Mouse (Mus musculus) spleen, embryonic (tissue): ENCODE results near the gene Parp1.

Experiments used
- CTCF ChIA-PET: fragments of 350-600 bp; sonication (Branson Sonifier 250); formaldehyde crosslinking; loops from one replicate; lab custom pipeline; 2022; lab: Charles Lee

Gene Parp1

DNA sequence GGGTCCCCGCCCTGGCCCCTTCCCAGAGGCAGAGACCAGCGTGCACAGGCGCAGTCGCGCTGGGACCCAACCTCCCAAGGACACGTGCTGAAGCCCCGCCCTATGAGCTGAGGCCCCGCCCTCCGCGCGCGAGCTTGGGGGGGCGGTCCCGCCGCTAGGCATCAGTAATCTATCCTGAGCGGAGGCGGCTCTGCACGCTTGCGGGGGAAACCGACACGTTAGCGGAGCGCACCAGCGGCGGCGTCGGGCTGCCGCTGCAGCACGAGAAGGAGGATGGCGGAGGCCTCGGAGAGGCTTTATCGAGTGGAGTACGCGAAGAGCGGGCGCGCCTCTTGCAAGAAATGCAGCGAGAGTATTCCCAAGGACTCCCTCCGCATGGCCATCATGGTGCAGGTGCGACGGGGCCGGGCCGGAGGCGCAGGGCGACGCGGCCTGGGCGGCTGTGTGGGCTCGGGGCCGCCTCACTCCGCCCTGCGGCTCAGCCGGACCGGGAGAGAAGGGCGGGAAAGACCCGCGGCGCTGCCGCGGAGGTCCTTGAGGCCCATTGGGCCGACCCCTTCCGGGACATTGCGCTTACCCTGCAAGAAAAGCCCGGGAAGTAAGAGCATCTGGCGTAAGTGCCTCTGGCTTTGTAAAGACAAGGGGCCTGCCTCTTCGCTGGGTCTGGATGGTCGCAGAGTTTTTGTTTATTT, at the start of gene Parp1:
Gene Parp1 (plus strand): TSS at position 164 of the 692 bp plus-strand sequence.
- CTCF ChIA-PET, result no interaction called here

DNA sequence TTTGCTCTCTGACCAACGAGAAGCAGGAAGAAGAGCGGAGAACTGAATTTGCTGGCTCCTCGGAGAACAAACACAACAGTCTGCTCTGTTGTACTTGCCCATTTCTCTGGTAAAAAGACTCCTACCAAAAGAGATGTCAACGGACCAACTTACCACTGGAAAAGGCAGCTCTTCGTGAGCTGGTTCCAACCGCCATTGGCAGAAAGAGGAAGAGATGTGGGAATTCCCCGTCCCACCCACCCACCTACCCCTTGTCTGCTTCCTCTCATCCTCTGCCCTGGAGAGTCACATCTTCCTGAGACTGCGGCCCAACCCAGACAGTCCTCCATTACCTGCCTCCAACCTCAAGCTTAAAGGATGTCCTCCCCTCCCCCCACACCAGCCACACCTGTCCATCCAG, 49.2 kb upstream of the Parp1 start:
- CTCF ChIA-PET, result no interaction called here

DNA sequence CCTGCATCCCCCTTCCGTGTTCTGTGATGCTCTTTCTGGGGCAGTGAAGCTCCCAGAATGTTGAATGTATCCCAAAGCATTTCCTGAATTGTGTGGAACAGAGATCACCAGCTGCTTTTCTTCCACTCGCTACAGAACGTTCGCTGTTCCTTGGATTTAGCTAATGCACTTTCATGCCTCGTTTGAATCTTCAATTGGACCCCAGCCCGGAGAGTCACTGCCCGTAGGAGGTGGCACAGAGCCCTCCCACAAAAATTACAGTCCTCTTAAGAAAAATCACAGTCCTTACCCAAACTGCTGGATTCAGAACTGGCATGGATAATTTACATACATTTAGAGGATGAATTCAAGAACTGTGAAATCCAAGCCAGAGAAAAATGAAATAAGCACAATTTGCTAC, 48.5 kb upstream of the Parp1 start:
- CTCF ChIA-PET, result interaction anchor here (0.6 kb wide), 1 partner anchor 271 kb away, joined by 3 read pairs; no protein-coding TSS in a partner anchor

DNA sequence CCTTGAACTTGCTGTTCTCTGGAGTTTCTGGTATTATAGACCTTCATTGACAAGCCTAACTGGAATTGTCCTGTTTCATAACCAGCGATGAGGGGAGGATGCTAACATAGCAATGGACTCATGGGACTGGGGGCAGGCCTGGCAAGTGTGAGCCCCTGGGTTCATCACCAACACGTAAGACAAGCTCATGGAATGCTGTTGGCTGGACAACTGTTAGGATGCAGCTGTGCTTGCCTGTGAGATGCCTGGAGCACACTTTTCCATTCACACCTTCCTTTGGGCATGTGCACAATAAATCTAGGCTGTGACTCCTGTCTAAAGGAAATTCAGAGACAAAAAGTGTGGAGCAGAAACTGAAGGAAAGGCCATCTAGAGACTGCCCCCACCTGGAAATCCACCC, 45.4 kb upstream of the Parp1 start:
- CTCF ChIA-PET, result interaction anchor here (0.5 kb wide), 1 partner anchor 35 kb away, joined by 6 read pairs; no protein-coding TSS in a partner anchor

DNA sequence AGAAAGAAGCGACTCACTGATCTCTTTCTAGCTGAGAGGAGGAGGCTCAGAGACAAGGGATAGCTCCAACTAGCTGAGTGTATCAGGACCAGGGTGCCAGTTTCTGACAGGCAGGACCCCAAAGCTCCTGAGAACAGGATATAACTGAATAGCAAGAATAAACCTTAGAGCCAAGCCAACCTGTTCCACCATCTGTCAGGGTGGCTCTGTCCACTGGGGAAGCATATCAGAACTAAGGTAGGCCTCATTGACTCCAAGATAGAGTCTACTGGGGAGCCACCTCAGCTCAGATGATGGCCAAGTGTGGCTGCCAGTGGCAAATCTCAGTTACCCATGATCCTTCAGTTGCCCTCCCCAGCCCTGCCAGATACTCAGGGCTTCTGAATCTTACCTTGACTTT, 43.4 kb upstream of the Parp1 start:
- CTCF ChIA-PET, result no interaction called here

DNA sequence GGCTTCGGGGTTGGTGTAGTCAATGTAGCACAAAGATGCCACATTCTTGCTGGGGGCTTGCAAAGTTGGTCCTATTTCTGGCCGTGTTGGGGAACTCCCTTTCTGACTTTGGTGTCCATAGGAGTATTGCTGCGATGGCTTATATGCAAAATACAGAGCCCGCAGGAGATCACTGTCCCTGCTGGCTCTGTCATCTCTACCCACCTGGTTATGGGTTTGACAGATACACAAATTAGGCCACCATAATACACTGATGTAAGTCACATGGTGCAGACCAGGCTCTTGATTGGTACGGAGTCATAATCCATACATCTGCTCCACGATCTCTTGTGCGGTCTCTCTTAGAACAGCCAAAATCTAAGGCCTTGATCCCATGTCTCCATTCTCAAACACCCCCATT, 38.9 kb upstream of the Parp1 start:
- CTCF ChIA-PET, result no interaction called here

DNA sequence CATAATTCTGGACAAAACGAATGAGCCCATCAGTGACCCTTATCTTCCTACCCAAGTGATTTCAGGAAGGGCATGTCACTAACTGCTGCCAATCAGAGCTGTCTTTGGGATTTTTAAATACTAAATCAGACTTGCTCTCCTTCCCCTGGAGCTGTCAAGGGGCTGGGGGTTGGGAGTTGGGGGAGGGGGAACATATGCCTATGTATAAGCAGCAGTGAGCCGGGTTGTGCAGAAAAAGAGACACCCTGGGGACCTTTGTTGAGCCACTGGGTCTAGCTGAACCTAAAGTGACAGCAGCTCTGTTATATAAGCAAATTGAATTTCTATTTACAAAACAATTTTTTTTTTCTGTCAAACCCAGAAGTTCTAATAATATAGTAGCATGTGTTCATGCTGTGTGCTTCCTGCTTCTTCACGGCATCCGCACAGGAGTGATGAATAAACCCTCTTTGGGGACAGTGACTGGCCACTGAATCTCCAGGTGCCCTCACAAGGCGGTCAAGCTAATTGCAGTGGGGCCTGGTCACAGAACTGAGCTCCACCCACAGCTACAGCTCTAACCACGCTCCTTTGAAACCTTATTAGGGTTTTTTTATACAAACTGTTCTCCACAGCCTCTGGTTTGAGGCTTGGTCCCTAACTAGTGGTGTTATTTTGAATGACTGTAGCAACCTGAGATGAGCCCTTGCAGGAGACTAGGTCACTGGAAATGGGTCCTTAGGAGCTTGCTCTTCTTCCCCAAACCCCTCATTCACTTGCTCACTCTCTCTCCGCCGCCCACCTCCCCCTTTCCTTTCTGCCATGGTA, 38.1 kb upstream of the Parp1 start:
- CTCF ChIA-PET, result no interaction called here

DNA sequence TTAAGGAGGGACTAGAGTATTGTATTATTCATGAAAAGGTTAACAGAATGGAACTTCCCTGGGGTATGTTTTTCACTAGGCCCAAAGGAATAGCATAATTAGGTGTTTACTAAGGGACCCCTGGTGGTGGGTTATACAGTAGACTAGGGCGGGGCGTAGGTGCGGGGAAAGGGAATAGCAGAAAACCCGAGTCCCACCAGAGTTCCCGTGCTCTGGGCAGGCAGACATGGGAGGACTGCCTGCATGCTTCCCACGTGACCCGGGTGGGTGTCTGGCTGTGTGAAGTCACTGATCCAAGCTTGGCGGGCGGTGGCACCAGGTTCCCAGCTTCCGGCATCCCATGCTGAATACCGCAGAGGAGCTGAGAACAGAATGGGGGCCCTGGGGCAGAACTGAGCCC, 36.1 kb upstream of the Parp1 start:
- CTCF ChIA-PET, result no interaction called here

DNA sequence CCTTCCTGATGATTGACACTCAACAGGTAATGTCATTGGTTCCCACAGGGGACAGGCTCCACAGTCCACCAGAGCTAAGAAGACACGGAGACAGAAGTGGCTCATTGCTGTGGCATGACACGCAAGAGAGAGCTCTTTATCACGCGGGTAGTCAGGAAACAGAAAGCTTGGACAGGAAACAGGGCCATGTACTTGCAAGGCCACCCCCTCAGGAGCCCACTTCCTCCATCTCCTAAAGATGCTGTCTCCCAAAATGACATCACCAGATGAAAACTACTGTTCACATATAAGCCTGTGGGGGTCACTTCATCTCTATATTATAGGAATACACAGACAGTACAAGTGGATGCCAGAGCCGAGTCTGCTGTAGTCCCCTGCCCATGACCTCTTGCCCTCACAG, 32.0 kb upstream of the Parp1 start:
- CTCF ChIA-PET, result interaction anchor here (1.0 kb wide), 1 partner anchor 26 kb away, joined by 5 read pairs; no protein-coding TSS in a partner anchor

DNA sequence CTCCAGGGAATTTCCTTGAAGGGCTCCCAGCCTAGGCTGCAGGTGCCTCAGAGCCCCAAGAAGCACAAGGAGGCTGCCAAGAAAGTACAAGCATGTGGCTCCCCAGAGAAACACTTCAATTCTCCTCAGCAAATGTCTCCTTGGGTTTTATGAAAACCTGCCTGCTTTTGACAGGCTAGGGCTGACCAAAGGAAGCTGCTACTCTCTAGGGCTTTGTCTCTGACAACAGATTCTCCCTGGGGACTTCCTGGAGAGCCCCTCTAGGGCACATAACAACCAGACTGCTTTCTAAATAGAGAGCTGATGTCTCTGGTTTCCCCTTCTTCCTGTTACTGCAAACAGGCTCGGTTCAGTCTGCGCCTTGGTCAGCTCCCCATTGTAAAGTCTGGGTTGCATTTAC, 27.5 kb upstream of the Parp1 start:
- CTCF ChIA-PET, result no interaction called here

DNA sequence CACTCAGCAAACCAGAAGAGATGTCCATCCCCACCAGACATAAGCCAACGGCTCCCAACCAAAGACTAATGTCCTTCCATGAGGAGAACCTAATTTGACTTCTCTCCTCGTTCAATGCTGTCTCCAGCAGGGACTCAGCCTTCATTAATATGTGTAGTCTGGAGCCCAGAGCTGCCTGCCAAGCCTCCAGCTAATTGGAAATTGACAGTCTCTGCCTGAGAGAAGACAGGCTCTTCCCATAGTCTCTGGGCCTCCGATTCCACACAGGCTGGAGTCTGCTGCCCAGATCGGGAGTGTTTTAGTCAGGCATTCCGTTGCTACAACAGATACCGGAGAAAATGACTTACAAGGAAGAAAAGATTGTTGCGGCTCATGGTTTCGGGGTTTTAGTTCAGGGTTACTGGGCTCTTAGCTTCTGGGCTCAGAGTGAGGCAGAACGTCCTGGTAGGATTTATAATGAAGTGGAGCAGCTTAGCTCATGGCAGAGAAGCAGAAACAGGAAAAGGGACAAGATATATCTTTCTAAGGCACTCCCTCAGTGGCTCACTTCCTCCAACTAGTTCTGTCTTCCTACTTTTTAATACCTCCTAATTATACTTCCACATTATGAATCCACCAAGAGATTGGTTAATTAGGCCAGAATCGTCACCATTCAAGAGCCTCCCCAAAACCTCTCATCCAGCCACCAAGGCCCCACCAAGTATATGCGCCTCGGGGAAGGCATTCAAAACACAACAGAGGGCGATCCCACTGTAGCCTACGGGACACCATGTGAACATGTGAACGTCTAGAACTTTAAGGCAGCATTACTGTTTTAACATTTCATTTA, 26.6 kb upstream of the Parp1 start:
- CTCF ChIA-PET, result interaction anchor here (0.6 kb wide), 2 partner anchors 41 to 150 kb away, joined by 4 to 5 read pairs; no protein-coding TSS in a partner anchor

DNA sequence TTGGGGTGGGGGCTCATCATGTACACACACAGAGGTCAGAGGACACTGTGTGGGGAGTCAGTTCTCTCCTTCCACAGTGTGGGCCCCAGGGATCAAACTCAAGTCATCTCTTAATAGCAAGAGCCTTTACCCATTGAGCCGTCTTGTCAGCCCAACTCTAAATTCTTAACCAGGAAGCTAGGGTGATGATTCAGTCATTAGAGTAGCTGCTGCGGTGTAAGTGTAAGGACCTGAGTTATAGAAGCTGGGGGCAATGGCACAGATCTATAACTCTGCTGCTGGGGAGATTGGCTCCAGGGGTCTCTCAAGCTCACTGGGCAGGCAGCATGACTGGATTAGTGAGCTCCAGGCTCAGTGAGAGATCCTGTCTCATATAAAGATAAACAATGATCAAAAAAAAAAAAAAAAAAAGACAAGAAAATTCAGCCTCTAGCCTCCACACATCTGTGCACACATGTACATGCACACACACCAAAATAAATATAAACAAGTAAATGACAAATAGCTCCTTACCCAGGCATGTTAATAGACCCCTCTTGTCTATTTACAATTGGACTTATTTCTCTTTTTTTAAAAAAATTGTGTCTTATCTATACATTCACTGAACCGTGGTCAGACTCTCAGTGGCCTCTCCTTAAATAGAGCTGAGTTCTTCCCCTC, 25.9 kb upstream of the Parp1 start:
- CTCF ChIA-PET, result interaction anchor here (0.6 kb wide), 3 partner anchors 42 to 151 kb away, joined by 4 to 5 read pairs (median 4); no protein-coding TSS in a partner anchor

DNA sequence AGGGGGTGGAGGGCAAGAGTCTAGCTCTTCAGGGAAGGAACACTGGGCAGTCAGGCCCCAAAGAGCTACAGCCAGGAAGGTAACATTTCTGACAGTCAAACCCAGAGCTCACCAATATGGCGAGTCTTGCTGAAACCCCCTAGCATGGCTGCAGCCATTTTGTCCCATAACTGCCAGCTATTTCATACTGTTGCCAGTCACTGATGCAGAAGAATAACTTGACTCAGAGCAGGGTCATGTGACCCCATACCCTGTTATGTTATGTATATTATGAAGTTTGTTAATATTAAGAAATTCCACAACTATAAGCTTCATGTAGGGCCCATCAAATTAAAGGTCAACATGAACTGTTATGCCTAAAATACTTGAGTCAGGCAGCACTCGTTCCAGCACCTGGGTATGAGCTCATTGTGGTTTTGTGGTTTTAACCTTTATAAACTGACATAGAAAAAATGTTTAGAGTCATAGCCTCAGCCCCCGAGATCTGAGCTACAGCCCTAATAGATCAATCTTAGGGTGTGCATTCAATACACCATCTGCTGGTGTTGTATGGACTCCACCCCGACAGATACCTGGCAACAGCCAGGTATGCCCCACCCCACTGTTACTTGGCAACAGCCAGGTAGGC, 22.7 kb upstream of the Parp1 start:
- CTCF ChIA-PET, result interaction anchor here (1.3 kb wide), 1 partner anchor 37 kb away, joined by 3 read pairs; no protein-coding TSS in a partner anchor

DNA sequence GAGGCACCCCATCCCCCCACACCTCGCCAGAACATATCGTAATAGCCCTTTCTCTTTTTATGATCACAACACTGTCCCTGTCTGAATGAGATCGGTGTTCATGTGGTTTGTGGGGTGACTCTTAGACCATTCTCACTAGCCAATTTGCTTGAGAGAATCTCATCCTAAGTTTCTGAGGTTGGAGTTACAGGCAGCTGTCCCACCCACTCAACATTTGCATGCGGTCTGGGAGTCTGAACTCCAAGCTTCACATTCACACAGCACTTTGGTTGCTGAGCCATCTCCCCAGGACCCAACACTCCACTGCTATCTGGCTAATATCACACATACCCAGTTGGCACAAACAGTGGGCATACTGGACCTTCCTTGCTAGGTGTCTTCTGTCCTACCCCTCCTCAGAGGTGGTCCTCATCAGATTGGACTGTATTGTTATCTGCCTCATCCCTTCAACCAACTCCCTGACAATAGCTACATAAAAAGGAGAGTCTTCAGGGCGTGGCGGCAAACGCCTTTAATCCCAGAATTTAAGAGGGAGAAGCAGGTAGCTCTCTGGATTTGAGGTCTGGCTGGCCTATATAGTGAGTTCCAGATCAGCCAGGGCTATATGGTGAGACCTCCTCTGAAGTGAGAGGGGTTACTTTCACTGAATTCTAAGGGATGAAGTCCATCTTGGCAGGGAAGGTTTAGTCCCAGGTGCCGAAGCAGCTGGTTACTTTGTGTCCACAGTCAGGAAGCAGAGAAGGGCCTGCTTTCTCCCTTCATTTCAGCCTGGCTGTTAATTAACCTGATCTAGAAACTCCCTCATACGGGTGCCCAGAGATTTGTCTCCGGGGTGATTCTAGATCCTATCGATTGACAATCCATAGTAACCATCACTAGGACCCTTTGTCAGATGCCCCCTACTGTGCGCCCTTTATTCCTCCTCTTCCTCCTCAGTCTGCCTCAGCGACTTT, 21.6 kb upstream of the Parp1 start:
- CTCF ChIA-PET, result no interaction called here

DNA sequence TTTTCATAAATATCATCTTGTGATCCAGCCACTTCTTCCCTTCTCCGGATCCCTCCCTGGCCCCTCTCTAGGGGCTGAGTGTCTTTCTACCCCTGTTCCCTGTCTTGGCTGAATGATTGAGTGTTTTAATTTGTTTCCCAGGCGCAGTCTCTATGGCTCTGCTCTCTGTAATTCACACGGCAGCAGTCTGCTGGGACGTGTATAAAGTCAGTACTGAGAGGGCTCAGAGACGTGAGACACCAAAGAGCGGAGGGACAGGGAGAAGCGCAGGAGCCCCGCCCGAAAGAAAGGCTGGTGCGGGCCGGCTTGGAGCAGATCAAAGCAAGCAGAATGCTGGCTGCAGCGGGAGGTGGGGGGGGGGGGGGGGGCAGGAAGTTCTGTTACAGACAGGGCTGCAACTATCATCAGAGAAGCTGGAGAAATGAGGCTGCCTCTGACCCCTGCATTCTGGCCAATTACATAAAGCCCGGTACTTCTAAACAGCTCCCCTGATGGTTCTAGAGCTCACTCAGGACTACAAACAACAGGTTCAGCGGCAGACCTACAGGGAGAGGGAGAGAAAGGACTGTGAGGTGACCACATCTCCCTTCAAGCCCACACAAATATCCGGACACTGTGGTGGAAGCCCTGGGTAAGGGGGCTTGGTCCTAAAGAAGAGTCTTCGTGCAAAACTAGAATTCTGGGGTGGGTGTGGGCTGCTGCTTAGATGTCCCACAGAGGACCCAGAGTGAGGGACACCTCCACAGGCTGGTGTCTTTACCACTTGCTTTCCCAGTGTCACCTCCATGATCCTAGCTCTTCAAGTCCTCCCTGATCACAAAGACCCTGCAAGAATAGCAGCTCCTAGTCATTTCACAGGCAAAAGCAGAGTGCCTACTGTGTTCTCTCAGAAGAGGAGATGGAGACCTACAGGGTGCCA, 20.7 kb upstream of the Parp1 start:
- CTCF ChIA-PET, result interaction anchor here (0.6 to 0.7 kb wide), 2 partner anchors 86 to 129 kb away, joined by 4 to 8 read pairs; no protein-coding TSS in a partner anchor

DNA sequence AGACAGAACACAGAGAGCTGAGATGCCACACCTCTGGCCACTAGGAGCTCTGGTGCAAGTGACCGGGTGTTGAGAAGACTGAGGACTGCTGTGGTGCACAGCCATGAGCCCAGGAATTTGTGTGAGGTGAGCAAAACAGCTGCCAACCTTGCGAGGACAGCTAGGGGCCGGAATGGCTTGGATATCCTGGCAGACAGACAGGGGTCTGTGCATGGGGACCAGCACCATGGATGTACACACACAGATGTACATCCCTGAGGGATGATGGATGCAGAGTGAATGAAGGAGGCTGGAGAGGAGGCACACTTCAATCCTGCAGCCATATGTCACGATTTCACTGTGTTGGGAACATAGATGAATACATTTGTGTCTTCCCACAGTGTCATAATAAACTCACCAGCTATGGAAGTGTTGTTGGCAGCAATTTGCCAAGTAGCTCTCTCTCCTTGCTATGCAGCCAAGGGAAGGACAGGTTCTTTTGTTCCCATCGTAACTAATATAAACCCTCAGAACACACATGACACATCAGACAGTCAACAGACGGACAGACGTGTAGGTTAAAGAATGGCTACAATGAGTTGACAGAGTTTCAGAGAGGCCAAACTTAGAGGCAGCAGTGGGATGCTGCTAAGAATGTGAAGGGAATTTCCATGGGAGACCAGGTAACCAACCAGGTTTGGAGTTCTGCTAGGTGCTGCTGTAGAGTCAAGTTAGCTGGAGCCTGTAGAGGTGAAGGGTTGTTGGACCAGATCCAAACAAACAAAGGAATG, 19.0 kb upstream of the Parp1 start:
- CTCF ChIA-PET, result interaction anchor here (0.7 to 1.1 kb wide), 2 partner anchors 115 to 284 kb away, joined by 3 read pairs; no protein-coding TSS in a partner anchor

DNA sequence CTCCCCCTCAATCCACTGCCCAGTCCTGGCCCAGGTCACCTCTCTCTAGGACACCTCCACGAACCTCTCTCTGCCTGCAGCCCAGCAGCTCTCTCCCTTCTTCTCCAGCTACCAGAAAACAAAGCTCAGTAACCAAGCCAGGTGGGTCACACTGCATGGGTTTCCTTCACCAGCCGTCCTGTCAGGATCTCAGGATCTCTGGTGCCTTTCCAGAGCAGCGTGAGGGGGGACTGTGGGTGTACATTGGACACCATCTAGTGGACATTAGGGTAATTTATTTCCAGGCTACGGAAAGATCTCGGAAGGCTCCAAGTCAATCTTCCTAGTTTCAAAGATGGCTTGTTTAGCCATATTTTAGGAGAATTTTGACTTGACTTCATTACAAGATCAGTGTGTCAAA, 18.0 kb upstream of the Parp1 start:
- CTCF ChIA-PET, result interaction anchor here (0.6 to 2.2 kb wide), 4 partner anchors 15 to 285 kb away, joined by 3 to 9 read pairs (median 7); no protein-coding TSS in a partner anchor
